Mouse (Mus musculus) spleen, embryonic (tissue): Measurements from ENCODE around the gene Olfr136.

Source experiments
- CTCF ChIA-PET: fragments of 350-600 bp; sonication (Branson Sonifier 250); formaldehyde crosslinking; loops from one replicate; lab custom pipeline; 2022; lab: Charles Lee

The Olfr136 gene

DNA sequence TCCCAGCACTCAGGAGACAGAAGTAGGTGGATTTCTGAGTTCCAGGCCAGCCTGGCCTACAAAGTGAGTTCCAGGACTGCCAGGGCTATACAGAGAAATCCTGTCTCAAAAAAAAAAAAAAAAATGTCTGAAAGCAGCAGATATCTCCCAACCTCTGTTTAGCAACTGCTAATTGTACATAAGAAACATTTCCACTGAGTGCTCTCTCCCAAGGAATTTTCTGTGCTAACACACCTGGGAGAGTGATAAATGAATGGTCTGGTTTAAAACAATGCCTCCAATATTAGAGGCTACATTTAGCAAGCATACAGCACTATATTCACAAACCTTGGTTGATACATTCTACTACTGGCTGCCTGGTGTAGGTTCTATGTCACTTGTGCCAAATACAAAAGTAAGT, at the start of gene Olfr136:
Gene Olfr136 (plus strand): TSS at position 301 of the 400 bp plus-strand sequence.
- CTCF ChIA-PET = no interaction called here

DNA sequence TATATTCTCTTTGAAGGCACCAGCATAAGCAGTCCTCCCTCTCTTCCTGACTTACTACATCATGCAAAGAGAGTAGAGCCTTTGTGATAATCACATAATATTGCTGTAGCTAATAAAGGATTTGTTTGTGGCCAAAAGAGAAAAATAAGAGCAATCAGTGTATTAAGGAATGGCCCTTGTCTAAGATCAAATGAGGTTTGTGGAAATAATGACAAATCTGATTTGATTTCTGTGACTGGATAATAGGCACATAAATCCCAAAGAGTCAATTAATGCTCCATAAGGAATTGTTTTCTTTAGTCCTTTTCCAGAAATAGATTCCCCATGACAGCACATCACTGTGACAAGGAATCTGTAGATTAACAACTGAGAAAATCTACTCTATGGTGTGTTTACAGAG, 22.2 kb upstream of the Olfr136 start, which contains the start of gene Olfr137:
Gene Olfr137 (minus strand): TSS at position 101 of the 400 bp plus-strand sequence.
- CTCF ChIA-PET = no interaction called here
